Mouse (Mus musculus) left cerebral cortex, adult 18-20 months (tissue): Measurements from ENCODE around the gene Atp11b. TPM values are rescaled to one million over a fixed set of nuclear protein-coding genes. Genes with fewer than 3 reads are reported as not detected.

Source experiments
- DNase-seq, 2 experiments: peaks; one replicate each; pipeline ENCODE4 v3.0.0; 2021 to 2022; ENCODE audit warnings: low spot score in 2 of 2, mixed read lengths in 1 of 2
- total RNA-seq, 2 experiments: library from RNA; stranded (reverse); gene quantifications; 2 replicates each; pipeline ENCODE4 v1.2.3; 2021

The Atp11b gene
- total RNA-seq, 2 experiments from 2014 or later: 90.7 to 92.3 TPM

GRCm38 (mm10) chr3:35764637-35765617 is 11.0 kb downstream of the Atp11b start:
- DNase-seq: no peak

- DNase-seq: no peak
These were observed 25.8 kb downstream of the Atp11b start for GRCm38 (mm10) chr3:35779748-35780147.

GRCm38 (mm10) chr3:35802040-35802439 is 48.1 kb downstream of the Atp11b start:
- no peak for DNase-seq

- no peak for DNase-seq
These were observed 66.0 kb downstream of the Atp11b start for GRCm38 (mm10) chr3:35819887-35820286.

GRCm38 (mm10) chr3:35822036-35822435 is 68.1 kb downstream of the Atp11b start:
- DNase-seq: no peak

- no peak for DNase-seq
These were observed 95.4 kb downstream of the Atp11b start for GRCm38 (mm10) chr3:35849326-35849725.

GRCm38 (mm10) chr3:35883267-35883666 is 129.4 kb downstream of the Atp11b start:
- no peak for DNase-seq

- no peak for DNase-seq
These were observed 135.6 kb downstream of the Atp11b start for GRCm38 (mm10) chr3:35889531-35889930.

GRCm38 (mm10) chr3:35891123-35891522 is 137.2 kb downstream of the Atp11b start:
- DNase-seq: no peak

GRCm38 (mm10) chr3:35893156-35893555 is 139.2 kb downstream of the Atp11b start:
- no peak for DNase-seq

GRCm38 (mm10) chr3:35897900-35898299 is 144.0 kb downstream of the Atp11b start:
- DNase-seq: no peak

- no peak for DNase-seq
These were observed 145.2 kb downstream of the Atp11b start for GRCm38 (mm10) chr3:35899109-35899508.

GRCm38 (mm10) chr3:35900555-35901204 is 146.8 kb downstream of the Atp11b start:
- DNase-seq: no peak

Other genes with a start within 250 kb of the Atp11b start
- gene Dcun1d1, start 183.3 kb downstream of the Atp11b start, total RNA-seq: 10 to 100 TPM; 71.7 to 75.0 TPM
- 10 to 100 TPM; 30.8 to 33.3 TPM for gene Mccc1, start 246.6 kb downstream of the Atp11b start, total RNA-seq